Mouse (Mus musculus) kidney, postnatal 14 days (tissue): Measurements from ENCODE around the gene Serpina3m.
"Not testable (repeated sequence)": the region's sequence is repeated elsewhere in the genome, so short reads cannot be mapped to it uniquely, and the experiment has no call there.

Experiments used
- DNase-seq: peaks from one replicate; pipeline ENCODE4 v3.0.0; 2022; ENCODE audit warnings: mixed read lengths

Gene Serpina3m

DNA sequence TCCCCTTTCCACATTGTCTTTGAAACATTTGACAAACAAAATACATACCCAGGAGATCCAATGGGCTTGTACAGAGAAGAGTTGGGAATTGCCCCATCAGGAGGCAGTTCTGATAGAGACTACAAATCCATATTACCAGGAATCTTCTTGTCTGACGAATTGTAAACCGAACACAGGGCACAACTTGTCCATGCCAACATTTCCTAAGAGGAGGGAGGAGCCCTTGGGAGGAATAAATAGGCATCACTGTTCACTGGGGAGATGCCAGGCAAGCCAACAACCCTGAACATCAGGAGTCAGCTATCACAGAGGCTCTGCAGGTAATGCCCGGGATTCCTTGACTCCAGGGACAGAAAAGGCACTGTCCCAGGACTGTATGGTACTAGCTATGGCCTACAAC lies at the start of gene Serpina3m, which contains the start of gene Serpina3k:
Gene Serpina3m, plus strand, starts transcription at position 261 of the 400 bp plus-strand sequence.
Gene Serpina3k, plus strand, starts transcription at position 261 of the 400 bp plus-strand sequence.
- DNase-seq, result not testable (repeated sequence)

DNA sequence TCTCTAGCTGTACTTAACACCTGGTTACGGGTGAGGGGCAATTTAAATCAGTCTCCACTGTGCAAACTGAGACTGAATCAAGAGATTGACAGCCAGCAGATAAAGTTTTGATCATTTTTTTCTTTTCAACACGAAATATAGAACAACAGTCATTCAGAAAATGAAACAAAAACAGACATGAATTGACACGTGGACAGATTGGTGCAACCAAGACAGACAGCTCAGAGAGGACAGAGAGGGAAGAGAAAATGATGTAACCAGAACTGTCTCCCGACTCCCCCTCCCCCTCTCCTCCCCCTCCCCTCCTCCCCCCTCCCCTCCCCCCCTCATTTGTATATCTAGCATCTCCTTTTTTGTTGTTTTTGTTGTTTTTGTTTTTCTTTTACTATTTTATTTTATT lies 48.4 kb upstream of the Serpina3m start:
- no peak for DNase-seq

DNA sequence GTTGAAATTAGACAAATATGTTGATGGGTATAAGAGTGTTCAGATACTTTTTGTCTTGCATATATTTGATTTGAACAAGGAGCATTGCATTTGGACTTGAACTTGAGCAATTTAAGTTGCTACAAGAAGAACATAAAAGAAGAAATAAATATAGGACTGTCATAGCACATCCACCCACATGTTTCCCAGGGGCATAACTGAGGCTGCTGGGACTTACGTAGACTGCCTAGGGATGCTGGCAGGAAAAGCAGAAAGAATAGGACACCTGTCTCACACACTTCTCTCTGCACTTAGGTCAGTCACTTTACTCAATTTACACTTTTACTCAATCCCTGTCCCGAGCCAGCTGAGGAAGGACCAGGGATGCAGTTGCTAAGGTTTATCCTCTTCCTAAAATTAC lies 44.3 kb upstream of the Serpina3m start:
- DNase-seq, result no peak

DNA sequence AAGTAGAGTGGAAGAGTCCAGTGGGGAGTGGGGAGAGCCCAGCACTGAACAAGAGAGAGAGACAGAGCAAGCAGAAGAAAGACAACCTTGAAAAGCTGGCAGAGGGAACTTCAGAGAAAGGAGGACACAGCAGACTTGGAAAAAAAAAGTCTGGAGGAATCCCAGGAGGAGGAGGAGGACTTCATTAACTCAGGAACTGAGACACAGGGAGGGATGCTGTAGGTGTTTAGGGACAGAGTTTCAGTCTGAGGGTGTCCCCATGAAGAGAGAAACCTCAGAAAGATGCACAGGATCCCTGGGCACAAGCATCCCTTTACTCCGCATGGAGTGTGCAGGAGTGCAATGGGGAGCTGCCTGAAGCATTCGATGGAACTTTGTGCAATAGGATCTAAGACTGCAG lies 40.2 kb upstream of the Serpina3m start:
- no peak for DNase-seq

DNA sequence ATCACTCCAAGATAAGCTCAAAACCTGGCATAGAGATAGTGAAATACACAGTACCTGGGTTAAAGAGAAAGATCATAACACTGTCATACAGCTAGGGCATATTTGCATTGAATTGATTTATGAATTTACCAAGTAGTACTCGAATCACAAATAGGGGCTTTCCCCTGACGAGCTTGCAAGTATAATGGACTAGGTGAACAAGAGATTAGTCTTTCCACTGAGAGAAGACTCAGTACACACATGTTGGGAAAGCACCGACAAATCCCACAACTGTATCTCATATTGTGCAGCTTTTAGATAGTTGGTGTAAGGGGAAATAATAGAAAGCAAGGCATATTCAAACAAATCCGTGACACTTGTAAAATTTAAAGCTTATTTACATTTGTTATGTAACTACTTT lies 32.3 kb upstream of the Serpina3m start:
- no peak for DNase-seq

DNA sequence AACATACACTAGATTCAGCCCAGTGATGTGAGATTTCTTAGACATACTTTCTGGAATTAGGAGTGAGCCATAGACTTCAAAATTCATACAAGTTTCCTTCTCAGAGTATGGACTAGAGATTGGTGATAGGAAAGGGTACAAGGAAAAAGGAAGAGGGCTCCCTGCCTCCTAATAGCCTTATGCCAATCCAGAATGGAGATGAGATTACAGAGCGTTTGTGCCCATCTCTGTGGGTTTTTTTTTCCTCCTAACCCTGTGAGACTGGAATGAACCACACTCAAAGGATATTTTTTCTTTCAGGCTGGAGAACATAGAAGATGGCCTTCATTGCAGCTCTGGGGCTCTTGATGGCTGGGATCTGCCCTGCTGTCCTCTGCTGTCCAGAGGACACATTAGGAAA lies 24.0 kb upstream of the Serpina3m start, which contains the start of gene Serpina3j:
Gene Serpina3j, plus strand, starts transcription at position 301 of the 400 bp plus-strand sequence.
- DNase-seq, result no peak

DNA sequence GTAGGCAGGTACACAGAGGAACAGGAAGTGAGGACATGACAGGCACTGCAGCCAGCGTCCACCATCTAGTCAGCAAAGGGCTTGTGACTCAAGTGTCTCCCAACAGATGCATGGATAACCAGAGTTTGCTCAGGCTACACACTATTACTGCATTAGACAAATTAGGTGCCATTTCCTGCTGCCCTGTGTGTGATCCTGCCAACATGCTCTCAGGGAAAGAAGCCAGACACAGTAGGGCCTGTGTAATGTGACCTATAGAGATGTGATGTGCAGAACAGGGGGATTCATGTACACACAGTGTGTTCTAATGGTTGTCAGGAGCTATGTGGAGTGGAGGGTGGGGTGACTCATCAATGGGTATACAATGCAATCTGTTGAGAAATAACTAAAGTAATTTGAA lies 15.8 kb upstream of the Serpina3m start:
- no peak for DNase-seq

DNA sequence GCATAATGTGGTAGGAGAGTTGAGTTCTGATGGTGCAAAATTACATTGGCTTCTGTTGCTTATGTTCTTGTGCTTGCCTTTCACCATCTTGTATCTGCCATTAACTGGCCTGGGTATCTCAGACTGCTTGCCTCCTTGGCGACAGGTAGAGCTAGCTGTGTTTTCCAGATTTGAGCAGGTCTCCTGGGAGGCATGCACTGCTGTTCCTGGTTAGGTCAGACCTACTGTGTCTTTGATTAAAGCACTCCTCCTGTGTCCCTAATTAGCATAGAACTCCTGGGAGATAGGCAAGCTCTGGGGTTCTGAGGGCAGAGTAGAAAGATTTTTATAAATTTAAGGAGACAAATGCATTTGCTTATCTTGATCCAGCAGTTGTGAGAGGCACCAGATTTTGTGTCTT lies 6.6 kb upstream of the Serpina3m start:
- no peak for DNase-seq

DNA sequence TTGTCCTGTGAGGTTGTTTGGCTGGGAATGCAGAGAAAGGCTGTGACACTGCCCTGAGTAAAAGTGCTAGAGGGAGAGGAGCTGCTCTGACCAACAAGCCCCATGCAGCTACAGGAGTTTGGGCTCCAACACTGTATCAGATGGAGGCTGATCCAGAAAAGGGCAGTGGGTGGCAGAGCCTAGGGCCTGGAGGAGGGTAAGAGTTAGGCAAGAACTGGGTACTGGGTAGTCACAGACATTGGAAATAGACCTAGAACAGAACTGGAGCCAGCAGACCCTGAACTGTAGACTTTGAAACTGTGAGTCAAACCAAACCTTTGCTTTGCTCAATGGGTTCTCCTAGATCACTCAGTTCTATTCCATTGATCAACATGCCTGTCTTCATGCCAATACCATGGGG lies 1.4 kb upstream of the Serpina3m start:
- DNase-seq, result not testable (repeated sequence)

DNA sequence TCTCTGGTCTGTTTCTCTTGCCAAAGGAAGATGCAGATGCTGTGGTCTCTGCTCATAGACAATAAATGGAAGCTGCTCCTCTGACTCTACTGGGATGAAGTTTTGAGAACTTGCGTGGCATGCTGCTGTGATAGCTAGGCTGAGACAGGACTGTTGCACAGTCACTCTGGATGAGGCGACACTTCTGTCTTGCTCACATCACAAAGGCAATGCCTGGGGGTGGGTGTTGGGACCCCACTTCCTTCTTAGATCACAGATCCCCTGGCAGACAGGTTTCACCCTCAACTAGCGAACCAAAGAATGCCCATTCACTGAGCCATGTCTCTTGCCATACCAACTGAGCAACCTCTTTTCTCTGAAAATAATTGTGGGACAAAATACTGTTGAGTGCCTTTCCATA lies 419 bp downstream of the Serpina3m start:
- no peak for DNase-seq

DNA sequence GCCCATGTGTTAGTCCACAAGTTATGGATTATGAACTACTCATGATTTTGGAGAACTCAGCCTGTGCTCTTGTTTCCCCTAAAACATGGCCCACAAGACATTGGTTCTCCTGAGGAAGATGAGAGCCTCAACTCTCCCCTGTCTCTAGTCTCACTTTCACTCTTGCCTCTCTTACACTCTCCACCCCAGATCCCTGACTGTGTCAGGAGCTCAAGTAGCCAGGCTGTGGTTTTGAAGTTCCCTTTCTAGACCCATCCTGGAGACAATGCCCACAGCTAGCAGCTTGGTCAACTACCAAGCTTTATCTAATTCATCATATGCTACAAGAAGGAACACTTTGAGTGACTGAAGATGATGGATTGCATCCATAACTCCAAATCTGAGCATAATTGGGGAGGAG lies 4.2 kb downstream of the Serpina3m start:
- not testable (repeated sequence) for DNase-seq

DNA sequence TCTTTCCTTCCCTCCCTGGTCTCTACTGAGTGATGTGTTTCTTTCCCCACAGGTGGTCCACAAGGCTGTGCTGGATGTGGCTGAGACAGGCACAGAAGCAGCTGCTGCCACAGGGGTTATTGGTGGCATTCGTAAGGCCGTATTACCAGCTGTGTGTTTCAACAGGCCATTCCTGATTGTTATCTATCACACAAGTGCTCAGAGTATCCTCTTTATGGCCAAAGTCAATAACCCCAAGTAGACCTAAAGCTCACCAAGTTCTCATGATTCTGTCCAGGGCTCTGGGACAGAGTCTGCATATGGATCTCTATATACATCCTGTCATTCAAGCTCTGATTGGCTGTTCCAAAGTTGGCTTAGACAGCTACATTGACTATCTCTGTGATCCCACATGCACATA lies 6.9 kb downstream of the Serpina3m start:
- DNase-seq, result no peak

DNA sequence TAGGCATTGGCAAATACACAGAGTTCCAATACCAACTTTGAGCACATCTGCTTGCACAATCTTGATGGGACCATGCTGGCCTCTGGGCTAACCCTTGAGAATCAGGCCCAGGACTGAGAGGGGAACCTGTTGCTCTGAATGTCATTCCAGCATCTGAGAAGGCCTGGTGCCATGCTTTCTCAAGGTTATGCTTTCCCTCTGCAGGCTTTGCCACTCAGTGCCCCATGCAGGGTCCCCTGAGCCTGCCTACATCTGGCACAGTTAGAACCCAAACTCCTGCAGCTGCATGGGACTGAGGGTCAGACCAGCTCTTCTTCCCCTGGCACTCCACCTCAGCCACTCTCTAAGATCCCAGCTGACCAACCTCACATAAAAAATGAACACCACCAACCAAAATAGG lies 7.4 kb downstream of the Serpina3m start:
- DNase-seq, result no peak

DNA sequence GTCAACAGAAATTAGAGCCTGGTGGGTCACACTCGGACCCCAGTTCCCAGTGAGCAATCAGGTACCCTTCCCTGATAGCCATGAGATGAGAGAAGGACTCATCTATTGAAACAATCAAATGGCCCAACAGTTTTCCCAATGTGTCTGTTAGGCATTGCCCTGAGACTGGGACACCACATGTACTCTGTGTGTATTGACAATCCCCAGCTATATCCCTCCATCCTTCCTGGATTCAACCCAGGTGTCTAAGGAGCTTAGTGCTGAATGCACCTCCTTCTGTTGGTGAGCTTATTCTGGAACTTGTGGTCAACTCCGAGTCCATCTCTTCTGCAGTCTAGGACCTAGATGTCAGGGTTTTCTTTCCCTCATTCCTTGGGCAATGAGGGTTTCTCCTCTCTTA lies 8.8 kb downstream of the Serpina3m start:
- no peak for DNase-seq

DNA sequence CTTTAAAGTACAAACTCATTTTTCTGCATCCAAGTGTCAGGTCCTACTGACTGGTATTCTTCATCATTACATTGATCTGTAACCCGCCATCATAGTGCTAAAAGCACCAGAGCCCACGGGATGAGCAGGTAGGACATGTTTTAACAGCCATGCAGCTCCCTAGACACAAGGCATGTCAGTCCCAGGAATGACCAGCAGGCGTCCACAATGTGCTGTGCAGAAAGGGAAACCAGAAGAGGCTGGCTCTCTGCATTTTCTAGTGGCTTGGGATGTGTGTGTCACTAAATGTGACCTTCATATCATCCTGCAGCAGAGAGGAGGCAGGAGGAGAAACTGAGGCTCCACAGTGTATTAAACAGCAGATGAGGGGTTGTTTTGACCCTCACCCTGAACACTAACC lies 13.5 kb downstream of the Serpina3m start:
- DNase-seq, result peak; percentile 41

DNA sequence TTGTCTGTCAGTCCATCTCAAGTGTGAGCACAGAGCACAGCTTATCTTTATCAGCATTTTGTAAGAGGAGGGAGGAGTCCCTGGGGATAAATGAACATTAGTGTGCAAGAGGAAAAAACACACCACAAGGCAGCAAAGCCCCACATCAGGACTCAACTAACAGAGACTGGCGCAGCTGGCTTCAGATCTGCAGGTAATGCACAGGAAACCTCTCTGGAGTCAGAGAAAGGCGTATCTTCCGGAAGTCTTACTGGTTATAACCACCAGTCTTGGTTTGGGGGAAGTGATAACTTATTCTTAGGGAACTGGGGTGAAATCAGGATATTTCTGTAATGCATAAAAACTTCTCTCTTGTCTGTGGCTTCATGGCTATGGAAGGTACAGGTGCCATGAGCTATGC lies 17.7 kb downstream of the Serpina3m start:
- DNase-seq, result no peak

DNA sequence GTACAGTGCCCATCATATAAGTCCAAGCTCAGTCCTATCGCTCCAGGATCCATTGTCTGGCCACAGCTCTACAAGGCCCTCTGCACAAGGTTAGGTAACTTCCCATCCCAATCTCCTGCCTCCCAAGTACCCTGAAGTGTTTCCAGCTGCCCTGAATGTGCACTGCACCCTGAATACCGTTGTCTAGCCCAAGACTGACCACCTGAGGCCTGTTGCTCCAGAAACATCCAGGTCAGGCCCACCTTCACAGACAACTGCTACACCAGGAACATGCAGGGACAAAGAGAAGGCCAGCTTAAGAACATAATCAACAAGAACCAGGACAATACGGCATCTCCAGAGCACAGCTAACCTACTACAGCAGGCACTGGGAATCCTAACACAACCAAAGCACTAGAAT lies 31.7 kb downstream of the Serpina3m start:
- no peak for DNase-seq

DNA sequence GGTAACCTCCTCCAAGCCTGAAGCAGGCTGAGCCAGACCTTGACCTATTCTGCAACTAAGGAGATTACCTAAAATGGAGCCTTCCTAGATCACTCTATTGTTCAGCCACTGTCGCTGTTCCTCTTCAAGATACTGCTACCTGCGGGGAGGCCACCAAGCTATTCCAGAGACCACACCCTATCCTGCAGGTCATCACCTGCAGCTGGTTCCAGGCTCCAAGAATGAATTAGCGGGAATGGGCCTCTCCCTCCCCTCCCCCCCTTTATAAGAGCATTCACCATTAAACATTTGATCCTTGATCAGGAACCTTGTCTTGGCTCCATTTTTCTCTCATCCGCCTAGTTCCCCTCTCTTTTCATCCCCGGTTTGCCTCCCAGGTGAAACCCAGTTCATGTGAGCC lies 38.9 kb downstream of the Serpina3m start:
- not testable (repeated sequence) for DNase-seq

DNA sequence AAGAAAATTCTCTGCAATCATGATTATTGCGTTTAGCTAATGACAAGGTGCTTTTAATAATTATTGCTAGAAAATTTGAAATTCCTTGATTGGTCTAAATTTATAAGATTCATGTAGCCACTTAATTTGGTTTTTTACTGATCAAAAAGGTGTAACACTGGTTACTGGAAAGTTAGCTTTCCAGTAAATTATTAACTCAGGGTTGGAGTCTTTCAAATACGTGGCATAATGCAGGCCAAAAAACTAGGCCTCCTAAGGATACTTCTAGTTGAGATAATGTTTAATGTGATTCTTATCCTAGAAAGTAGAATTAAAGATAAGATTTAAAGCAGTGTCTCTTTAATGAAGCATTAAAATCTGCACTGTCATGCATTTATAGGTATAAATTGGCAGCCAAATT lies 40.1 kb downstream of the Serpina3m start:
- not testable (repeated sequence) for DNase-seq

DNA sequence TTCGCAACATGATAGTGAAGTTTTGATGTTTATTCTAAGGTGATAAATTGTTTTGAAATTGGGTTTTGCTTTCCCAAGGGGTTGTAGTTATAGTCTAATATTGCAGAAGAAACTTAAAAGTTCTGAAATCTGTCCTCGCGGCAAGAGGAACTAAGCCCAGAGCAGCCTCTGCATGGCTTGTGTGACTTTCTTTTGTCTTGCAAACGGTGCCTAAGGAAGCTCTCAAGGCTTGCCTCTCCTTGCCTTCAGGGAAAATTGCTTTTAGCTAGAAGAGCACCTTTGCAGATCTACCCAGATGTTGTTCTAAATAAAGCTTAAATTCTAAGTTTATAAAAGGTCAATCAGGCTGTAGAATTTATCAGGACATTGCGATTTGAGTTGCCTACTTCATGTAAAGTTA lies 40.5 kb downstream of the Serpina3m start:
- DNase-seq, result not testable (repeated sequence)

DNA sequence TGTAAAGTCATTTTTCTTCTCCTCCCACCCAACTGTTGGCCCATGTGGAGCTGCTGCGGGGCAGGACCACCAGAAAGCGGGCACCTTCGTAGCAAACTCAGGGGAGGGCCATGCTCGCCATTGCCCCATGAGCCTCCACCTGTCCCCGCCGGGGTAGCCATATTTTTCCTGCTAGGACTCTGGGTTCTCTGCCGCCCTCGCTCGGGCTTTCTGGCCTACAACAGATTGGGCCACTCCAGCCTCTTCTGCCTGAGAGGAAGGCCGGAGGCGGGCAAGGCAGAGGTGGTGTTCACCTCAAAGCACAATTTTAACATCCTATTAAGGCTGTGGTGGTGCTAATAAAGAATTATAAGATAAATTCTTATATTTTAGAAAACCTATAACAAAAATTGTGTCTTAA lies 41.6 kb downstream of the Serpina3m start:
- no peak for DNase-seq

DNA sequence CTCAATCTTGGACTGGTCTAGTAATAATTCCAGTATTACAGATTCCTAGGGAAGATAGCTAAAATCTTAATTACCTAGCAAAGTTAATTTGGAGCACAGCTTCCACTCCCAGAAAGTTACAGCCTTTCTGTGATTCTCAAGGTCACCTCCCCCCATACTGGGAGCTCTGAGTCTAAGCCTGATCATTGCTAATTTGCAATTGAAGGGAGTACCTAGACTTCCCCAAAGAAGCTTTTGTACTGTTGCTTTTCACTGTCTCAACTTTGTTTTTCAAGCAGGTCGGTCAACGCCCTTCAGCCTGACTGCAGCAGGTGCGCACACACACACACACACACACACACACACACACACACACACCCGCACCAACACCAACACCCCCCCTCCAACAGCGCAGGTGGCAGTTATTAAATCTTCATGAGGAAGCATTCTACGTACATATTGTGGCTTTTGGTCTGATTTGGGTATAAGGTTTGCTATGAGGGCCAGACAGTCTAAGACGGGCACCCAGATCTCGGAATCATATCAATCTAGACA lies 42.9 kb downstream of the Serpina3m start:
- not testable (repeated sequence) for DNase-seq

DNA sequence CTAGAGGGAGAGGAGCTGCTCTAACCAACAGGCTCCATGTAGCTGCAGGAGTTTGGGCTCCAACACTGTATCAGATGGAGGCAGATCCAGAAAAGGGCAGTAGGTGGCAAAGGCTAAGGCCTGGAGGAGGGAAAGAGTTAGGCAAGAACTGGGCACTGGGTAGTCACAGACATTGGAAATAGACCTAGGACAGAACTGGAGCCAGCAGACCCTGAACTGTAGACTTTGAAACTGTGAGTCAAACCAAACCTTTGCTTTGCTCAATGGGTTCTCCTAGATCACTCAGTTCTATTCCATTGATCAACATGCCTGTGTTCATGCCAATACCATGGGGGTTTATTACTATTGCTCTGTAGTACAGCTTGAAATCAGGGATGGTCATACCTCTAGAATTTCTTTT lies 47.7 kb downstream of the Serpina3m start:
- not testable (repeated sequence) for DNase-seq

DNA sequence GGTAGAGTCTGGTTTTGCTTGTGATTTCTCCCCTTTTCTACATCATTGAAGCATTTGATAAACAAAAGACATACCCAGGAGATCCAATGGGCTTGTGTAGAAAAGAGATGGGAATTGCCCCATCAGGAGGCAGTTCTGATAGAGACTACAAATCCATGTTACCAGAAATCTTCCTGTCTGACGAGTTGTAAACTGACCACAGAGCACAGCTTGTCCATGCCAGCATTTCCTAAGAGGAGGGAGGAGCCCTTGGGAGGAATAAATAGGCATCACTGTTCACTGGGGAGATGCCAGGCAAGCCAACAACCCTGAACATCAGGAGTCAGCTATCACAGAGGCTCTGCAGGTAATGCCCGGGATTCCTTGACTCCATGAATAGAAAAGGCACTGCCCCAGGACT lies 48.6 kb downstream of the Serpina3m start:
- DNase-seq, result not testable (repeated sequence)

DNA sequence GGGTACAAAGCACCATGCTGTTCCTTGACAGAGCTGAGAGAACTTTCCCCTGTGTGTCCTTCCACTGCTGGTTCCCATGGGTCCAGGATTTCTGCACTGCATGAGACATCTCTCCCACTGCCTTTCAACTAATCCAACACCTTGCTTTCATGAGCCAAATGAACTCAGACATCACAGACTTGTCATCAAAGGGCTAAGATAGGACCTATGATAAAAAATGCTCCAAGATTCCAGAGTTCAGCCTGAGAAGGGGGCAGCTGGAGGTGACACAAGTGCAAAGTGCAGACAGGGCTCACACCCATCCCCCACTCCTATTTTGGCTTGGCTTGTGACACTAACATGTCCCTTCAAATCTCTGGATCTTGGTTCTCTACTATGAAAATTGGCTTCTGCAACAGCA lies 50.2 kb downstream of the Serpina3m start:
- DNase-seq, result no peak
